Mouse (Mus musculus) C2C12 (cell line): Measurements from ENCODE around the gene Ldhd.

Source experiments
- CTCF ChIP-seq: IDR thresholded peaks from one replicate; pipeline ENCODE4 v1.5.1; 2011; ENCODE audit not compliant: control insufficient read depth, insufficient read depth, insufficient read length
- MYOG ChIP-seq: IDR thresholded peaks from one replicate; pipeline ENCODE4 v1.6.1; 2011; ENCODE audit not compliant: control insufficient read depth, insufficient read length; ENCODE audit errors: extremely low read depth

DNA sequence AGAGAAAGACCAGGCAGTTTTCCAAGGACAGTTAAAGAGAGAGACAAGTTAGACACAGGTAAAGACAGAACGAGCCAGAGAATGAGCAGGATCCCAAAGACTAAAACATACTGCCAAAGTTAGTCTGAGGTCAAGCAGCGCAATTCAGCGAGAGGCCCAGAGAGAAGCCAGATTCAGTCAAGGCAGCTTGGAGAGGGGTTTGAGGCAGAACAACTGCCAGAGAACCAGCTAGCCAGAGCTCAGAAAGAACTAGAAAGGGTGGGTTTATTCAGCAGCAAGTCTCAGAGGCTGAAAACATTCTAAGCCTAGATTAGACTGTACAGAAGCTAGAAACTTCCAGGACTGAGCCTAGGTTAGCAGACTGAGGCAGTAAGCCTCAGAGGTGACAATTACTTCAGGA, 49.9 kb downstream of the Ldhd start:
- TF ChIP-seq MYOG (no peak), CTCF (no peak)
